Mouse (Mus musculus) layer of hippocampus, adult 2 months (tissue): ENCODE results near the gene Tmem185a. TPM values are rescaled to one million over a fixed set of nuclear protein-coding genes. Genes with fewer than 3 reads are reported as not detected.
"Not testable (repeated sequence)": the region's sequence is repeated elsewhere in the genome, so short reads cannot be mapped to it uniquely, and the experiment has no call there.

Experiments
- DNase-seq, 2 experiments: peaks; one replicate each; pipeline ENCODE4 v3.0.0; 2022; ENCODE audit warnings: low spot score in 2 of 2
- H3K27ac ChIP-seq: fragments of 200-600 bp; 2 replicates; pipeline ENCODE4 v1.8.1; 2022
- H3K4me3 ChIP-seq: fragments of 200-600 bp; 2 replicates; pipeline ENCODE4 v1.8.1; 2022; ENCODE audit warnings: mild to moderate bottlenecking
- CTCF ChIP-seq: fragments of 200-600 bp; conservative IDR thresholded peaks from 2 replicates; pipeline ENCODE4 v1.8.1; 2022; ENCODE audit warnings: antibody characterized with exemption, mild to moderate bottlenecking, moderate library complexity
- long read RNA-seq, 2 experiments: library from polyadenylated mRNA; stranded (forward); transcript quantifications; one replicate each; pipeline ENCODE4 v2.0.0; 2021; ENCODE audit warnings: borderline mapping rate in 2 of 2
- total RNA-seq, 2 experiments: library from RNA; stranded (reverse); gene quantifications; 2 replicates each; pipeline ENCODE4 v1.2.3; 2021

The Tmem185a gene
- 10 to 100 TPM; 50.1 to 51.3 TPM for total RNA-seq
- long read RNA-seq, experiment 1, transcript Tmem185a-202 (7 exons, 1,307 nt) = major isoform, 20 of 24 reads
- long read RNA-seq, experiment 1, partial matches to known transcripts = 1 of 24 reads
- long read RNA-seq, experiment 1, other reads (novel, unspliced or antisense) = 3 of 24 reads
- long read RNA-seq, experiment 2, transcript Tmem185a-202 (7 exons, 1,307 nt) = major isoform, 40 of 60 reads
- long read RNA-seq, experiment 2, partial matches to known transcripts = 1 of 60 reads
- long read RNA-seq, experiment 2, other reads (novel, unspliced or antisense) = 19 of 60 reads

DNA sequence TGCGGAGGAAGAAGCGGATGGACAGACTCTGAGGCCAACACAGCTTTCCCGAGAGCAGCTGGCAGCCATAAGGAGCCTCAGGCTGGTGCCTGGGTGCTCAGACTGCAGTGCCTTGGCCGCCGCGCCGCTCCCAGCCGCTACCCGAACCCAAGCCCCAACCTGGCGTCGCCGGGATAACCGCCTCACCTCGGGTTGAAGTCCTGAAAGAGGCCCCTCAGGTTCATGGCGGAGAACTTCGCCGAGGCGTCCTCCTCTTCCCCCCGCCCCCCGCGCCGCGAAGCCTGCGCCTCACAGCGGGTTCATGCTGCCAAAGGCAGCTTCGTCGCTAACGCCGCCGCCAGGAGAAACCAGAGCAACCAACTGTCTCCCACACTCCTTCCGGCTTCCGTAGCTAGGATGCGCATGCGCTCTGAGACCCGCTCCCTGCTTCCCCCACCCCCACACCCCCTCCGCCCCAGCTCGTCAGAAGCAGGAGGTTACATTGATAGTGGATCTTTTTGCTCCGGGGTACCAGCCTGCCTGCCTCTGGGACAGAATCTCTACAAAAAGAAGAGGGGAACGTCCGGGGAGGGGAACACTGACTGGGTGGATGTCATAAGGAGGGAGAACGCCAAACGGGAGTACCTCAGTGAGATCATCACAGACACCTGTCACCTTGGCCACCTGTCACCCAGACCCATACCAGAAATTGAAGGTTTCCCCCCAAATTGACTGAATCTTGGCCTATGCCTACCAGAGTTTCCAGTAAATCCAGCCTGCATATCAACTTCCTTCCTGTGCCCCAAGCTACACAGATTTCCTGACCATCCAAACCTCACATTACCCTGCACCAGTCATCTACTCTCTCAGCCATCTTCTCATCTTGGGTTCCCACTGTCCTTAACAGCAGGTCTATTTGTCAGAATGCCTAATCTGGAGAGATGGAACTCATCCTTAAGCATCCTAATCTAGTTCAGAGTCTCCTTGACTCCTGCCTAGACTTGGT lies at the start of gene Tmem185a:
Tmem185a (minus strand) TSS at position 389 of the 985 bp plus-strand sequence.
- peak; percentile 17; the same call in 1 of the 2 replicates for TF ChIP-seq CTCF
- DNase-seq = peak; percentile 76 to 79
- H3K4me3 ChIP-seq = peak within 1 kb of the TSS; percentile 72
- H3K27ac ChIP-seq = peak within 1 kb of the TSS; percentile 92

DNA sequence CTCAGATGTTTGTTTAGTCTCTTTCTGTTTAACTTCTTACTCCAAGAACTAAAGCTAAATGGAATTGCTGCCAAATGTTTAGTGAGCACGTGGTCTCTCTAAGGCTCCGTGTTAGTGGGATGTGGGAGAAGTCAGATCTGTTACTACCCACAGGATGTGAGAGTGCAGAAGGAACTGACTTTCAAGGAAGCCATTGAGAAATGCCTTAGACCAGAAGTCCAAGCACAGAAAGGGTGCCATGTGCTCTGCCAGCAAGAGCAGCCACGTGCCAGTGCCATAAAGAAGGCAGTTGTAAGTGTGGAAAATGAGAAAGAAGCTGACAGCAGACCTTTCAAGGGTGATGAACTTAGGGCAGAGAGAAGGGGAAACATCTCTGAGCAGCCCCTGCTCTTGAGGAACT lies 37.4 kb upstream of the Tmem185a start:
- not testable (repeated sequence) for H3K27ac ChIP-seq, H3K4me3 ChIP-seq, DNase-seq

DNA sequence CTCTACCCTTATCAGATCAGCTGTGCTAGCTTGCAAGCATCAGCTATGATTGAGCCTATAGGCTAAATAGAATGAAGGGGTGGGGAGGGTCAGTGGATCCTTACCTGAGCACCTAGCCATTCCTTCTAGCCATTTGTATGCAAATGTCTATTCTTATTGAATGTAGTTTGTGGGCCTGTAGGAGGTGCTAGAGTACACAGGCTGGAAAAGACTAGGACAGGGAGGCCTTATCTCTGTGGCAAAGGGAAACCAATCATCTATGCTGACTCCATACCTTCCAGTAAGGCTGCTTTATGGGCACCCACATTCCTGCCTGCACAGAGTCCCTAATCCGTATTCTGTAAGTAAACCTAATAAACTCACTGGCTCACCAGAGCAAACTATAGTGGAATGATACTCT lies 10.3 kb upstream of the Tmem185a start:
- DNase-seq, H3K27ac ChIP-seq, H3K4me3 ChIP-seq: not testable (repeated sequence)

DNA sequence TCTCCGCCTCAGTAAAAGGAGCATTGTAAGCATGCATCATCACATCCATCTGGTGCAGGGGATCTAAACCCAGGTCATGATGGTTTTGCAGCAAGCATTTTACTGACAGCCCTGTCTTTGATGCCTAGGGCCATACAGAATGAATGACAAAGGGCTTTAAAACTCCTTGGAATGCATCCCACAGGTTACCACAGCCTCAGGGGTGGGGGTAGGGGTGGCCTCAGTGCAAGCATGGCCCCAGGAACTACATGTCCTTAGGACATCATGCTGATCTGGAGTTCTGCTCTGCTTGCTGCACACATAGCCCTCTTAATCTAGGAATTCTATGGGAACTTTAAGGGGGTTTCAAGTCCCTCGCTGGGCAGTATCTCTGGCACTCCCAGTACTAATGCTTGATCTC lies 5.2 kb upstream of the Tmem185a start:
- Histone ChIP-seq H3K4me3 (no peak overlapping the region), H3K27ac (no peak overlapping the region)
- DNase-seq = no peak
- no peak for TF ChIP-seq CTCF

DNA sequence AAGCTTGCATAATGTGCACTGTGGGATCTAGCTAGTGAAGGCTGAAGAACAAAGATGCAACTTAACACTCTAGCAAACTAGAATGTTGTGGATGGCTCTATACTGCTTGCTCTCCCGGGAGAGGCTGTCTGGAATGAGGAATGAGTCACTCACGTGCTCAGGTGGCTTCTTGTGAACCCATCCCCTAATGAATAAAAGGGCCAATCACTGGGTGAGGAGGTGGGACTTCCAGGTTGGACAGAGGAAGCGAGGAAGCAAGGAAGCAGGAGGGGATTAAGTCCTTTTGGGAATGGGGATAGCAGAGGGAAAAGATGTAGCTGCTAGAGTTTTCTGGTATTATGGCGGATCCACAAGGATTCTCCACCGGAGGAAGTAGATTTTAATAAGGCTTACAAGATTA lies 1.7 kb upstream of the Tmem185a start:
- no peak overlapping the region for H3K4me3 ChIP-seq
- TF ChIP-seq CTCF = no peak
- DNase-seq = no peak
- no peak overlapping the region for H3K27ac ChIP-seq

DNA sequence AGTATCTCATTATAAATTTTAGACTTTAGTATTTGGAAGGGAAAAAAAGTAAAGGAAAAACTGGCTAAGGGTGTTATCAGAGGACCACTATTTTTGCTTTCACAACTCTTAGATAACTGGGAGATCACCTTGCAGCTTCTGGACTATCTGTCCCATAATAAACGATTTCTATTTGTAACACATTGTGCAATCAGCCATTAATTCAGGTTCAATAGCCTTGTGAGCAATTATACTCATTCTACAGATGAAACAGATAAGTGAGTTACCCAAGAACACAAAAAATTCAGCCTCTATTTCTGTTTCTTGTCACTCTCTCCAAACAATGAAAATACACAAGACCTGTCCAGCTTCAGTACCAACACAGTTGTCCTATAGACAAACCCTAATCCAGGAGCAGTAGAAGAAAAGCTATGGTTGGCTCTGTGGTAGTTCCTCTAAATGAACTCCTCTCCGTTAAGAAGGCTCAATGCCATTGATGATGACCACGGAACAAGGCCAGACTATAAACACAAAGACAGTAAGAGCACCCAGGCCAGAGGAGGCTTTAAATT lies 1.7 kb downstream of the Tmem185a start:
- TF ChIP-seq CTCF = no peak

DNA sequence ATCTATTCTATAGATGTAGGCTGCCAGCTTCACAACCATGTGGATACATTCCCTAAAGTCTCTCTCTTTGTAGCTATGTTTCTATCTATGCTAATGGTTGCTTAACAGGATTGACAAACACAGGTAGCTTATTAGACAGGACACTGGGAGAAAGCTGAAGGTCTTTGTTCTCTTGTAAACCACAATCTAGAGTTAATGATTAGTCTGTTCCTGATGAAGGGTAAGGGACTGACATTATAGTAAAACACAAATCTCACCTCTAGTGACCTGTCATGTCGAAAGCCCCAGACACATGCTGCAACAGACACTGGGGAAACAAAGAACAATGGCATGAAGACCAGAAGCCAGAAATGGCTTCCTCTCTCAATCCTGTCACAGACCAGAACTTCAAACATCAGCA lies 10.1 kb downstream of the Tmem185a start:
- Histone ChIP-seq H3K27ac (no peak overlapping the region), H3K4me3 (no peak overlapping the region)
- TF ChIP-seq CTCF = no peak
- DNase-seq = no peak

More for the DNA sequence above, 1.7 kb downstream of the Tmem185a start:
- peak overlapping the region; percentile 72 for H3K4me3 ChIP-seq
- no peak overlapping the region for H3K27ac ChIP-seq
- DNase-seq = no peak

DNA sequence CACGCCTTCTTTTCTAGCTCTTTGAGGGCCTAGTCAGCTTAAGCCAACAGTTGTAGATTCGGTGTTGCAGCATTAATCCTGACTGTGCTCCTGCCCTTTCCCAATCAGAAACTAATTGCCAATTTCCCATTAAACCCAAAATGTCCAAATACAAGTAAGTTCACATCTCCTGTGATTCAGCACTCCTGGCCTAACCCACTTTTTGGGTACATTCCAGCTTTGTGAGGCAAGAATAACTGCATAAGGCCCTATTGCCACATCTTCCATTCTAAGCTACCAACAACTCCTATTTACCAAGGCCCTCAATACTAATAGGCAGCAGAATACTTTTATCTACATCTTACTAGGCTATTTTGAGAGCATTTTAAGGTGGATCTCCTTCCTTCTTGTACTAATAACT lies 11.5 kb downstream of the Tmem185a start:
- no peak for TF ChIP-seq CTCF
- DNase-seq = no peak
- Histone ChIP-seq H3K27ac (no peak overlapping the region), H3K4me3 (no peak overlapping the region)

DNA sequence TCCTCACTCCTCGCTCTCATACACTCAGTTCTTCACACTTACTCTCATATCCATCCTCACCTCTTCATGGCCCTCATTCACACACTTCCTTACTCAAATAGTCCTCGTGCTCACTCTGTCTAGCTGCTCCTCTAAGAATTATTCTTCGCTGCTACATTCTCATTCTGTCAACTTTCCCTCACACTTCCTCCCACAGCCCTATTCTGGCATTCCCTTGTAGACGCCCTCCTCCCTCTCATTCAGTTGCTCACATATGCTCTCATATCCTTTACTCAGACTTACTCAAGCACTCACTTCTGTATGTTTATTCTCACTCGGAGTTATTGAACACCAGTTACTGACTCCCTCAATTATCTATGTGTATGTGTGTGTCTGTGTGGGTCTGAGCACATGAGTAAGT lies 13.4 kb downstream of the Tmem185a start:
- TF ChIP-seq CTCF = no peak
- H3K27ac ChIP-seq = no peak overlapping the region
- no peak overlapping the region for H3K4me3 ChIP-seq
- DNase-seq = peak in 1 of 2 experiments; percentile 11

DNA sequence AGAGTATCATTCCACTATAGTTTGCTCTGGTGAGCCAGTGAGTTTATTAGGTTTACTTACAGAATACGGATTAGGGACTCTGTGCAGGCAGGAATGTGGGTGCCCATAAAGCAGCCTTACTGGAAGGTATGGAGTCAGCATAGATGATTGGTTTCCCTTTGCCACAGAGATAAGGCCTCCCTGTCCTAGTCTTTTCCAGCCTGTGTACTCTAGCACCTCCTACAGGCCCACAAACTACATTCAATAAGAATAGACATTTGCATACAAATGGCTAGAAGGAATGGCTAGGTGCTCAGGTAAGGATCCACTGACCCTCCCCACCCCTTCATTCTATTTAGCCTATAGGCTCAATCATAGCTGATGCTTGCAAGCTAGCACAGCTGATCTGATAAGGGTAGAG lies 24.6 kb downstream of the Tmem185a start:
- H3K4me3 ChIP-seq, H3K27ac ChIP-seq, DNase-seq: not testable (repeated sequence)

DNA sequence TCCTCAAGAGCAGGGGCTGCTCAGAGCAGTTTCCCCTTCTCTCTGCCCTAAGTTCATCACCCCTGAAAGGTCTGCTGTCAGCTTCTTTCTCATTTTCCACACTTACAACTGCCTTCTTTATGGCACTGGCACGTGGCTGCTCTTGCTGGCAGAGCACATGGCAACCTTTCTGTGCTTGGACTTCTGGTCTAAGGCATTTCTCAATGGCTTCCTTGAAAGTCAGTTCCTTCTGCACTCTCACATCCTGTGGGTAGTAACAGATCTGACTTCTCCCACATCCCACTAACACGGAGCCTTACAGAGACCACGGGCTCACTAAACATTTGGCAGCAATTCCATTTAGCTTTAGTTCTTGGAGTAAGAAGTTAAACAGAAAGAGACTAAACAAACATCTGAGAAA lies 51.5 kb downstream of the Tmem185a start:
- not testable (repeated sequence) for H3K27ac ChIP-seq, DNase-seq, H3K4me3 ChIP-seq

Other genes starting within 250 kb of the Tmem185a start
- 100 to 1,000 TPM; 286 to 303 TPM for gene Ids, start 112.1 kb downstream of the Tmem185a start, total RNA-seq
- 10 to 100 TPM; 14.3 to 16.5 TPM for gene 1110012L19Rik, start 91.3 kb downstream of the Tmem185a start, total RNA-seq